Mouse (Mus musculus) heart, embryonic 13.5 days (tissue): ENCODE data around the gene Spdye4b. TPM values are rescaled to one million over a fixed set of nuclear protein-coding genes. Genes with fewer than 3 reads are reported as not detected.

Experiments
- ATAC-seq: fragments of 200-750 bp; cut with Nextera tagmentation; 2 replicates; pipeline ENCODE4 v1.8.0; 2017; ENCODE audit warnings: moderate TSS enrichment; ENCODE audit not compliant: insufficient number of reproducible peaks, low FRiP score, low TSS enrichment; ENCODE audit errors: extremely low read depth
- H3K27ac ChIP-seq: fragments of 300-500 bp; sonication (generic); replicated peaks from 2 replicates; pipeline ENCODE4 v1.5.1; 2015; ENCODE audit warnings: moderate library complexity, mild to moderate bottlenecking, inconsistent platforms
- H3K27me3 ChIP-seq: fragments of 300-500 bp; sonication (generic); replicated peaks from 2 replicates; pipeline ENCODE4 v1.6.1; 2015; ENCODE audit warnings: mild to moderate bottlenecking, inconsistent platforms
- H3K36me3 ChIP-seq: fragments of 300-500 bp; sonication (generic); 2 replicates; pipeline ENCODE4 v1.6.1; 2015; ENCODE audit warnings: mild to moderate bottlenecking, inconsistent platforms
- H3K4me1 ChIP-seq: fragments of 300-500 bp; sonication (generic); 2 replicates; pipeline ENCODE4 v1.6.1; 2015; ENCODE audit warnings: inconsistent platforms
- H3K4me2 ChIP-seq: fragments of 300-500 bp; sonication (generic); 2 replicates; pipeline ENCODE4 v1.6.1; 2015; ENCODE audit warnings: inconsistent platforms, mild to moderate bottlenecking, moderate library complexity
- H3K4me3 ChIP-seq: fragments of 300-500 bp; sonication (generic); 2 replicates; pipeline ENCODE4 v1.5.1; 2015; ENCODE audit warnings: moderate library complexity, mild to moderate bottlenecking, inconsistent platforms
- H3K9ac ChIP-seq: fragments of 300-500 bp; sonication (generic); 2 replicates; pipeline ENCODE4 v1.6.1; 2015; ENCODE audit warnings: inconsistent platforms, mild to moderate bottlenecking, moderate library complexity
- H3K9me3 ChIP-seq: fragments of 300-500 bp; sonication (generic); 2 replicates; pipeline ENCODE4 v1.6.1; 2016; ENCODE audit warnings: inconsistent platforms
- WGBS: fragments of 180-500 bp; shearing (Covaris S2); methylation state at CpG from one replicate; pipeline ENCODE4 v1.1.7; 2015; ENCODE audit warnings: mixed read lengths; 5-methylcytosine and 5-hydroxymethylcytosine counted together
- polyA plus RNA-seq: library from polyadenylated mRNA; unstranded; fragments of >200 nt; fragmentation: Nextera tagmentation; extraction: Ambion mirVana; gene quantifications from 2 replicates; pipeline ENCODE4 v1.2.1, GENCODE M21; 2015

Gene Spdye4b
- polyA plus RNA-seq, 1 experiment from 2014 or later, result not detected

- Histone ChIP-seq H3K4me2 (no peak overlapping the region), H3K9me3 (no peaks in the 10 kb centered on the region), H3K27me3 (no peaks in the 10 kb centered on the region), H3K27ac (no peak overlapping the region), H3K36me3 (no peaks in the 10 kb centered on the region), H3K4me3 (no peak overlapping the region), H3K9ac (no peak overlapping the region), H3K4me1 (no peaks in the 10 kb centered on the region)
- ATAC-seq, result no peak
- 56% methylated on average over 1 of the region's 1 CpGs for WGBS
Measured at GRCm38 (mm10) chr5:143222287-143222686, 41.5 kb downstream of the Spdye4b start.

- no peak within 1 kb of the TSS for H3K4me2 ChIP-seq
- no peak for ATAC-seq
- 0 out of 2 replicates have a peak, but pooled peaks cover 5% of the 10 kb centered on the region for H3K27me3 ChIP-seq
- H3K9ac ChIP-seq, result no peak within 1 kb of the TSS
- H3K36me3 ChIP-seq, result no peaks in the 10 kb centered on the region
- WGBS, result 74% methylated on average over 3 of the region's 3 CpGs
- H3K4me1 ChIP-seq, result no peaks in the 10 kb centered on the region
- H3K27ac ChIP-seq, result no peak within 1 kb of the TSS
- H3K4me3 ChIP-seq, result no peak within 1 kb of the TSS
- H3K9me3 ChIP-seq, result peaks cover 10% of the 10 kb centered on the region; the same call in 1 of the 2 replicates
Measured at GRCm38 (mm10) chr5:143226790-143227189, 46.0 kb downstream of the Spdye4b start, which contains the start of gene Spdye4a. TSS of gene Spdye4a (minus strand) at chr5:143226890.

GRCm38 (mm10) chr5:143235028-143235693, 54.3 kb downstream of the Spdye4b start, which contains the start of gene Zfp12:
TSS of gene Zfp12 (plus strand) at chr5:143235163.
- under 1% methylated on average over 58 of the region's 58 CpGs for WGBS
- H3K9me3 ChIP-seq, result no peaks in the 10 kb centered on the region

GRCm38 (mm10) chr5:143236036-143236435, 55.2 kb downstream of the Spdye4b start:
- no peak for ATAC-seq

More at GRCm38 (mm10) chr5:143235028-143235693, 54.3 kb downstream of the Spdye4b start, which contains the start of gene Zfp12:
- Histone ChIP-seq H3K27ac (peak within 1 kb of the TSS; percentile 98), H3K27me3 (no peaks in the 10 kb centered on the region), H3K4me1 (peaks cover 18% of the 10 kb centered on the region), H3K36me3 (peaks cover 31% of the 10 kb centered on the region), H3K9ac (peak within 1 kb of the TSS; percentile 94), H3K4me2 (peak within 1 kb of the TSS; percentile 95), H3K4me3 (peak within 1 kb of the TSS; percentile 92)
- peak; percentile 87 for ATAC-seq

GRCm38 (mm10) chr5:143244926-143245325, 64.1 kb downstream of the Spdye4b start:
- Histone ChIP-seq H3K4me2 (no peak overlapping the region), H3K9me3 (peaks cover 5% of the 10 kb centered on the region; the same call in 1 of the 2 replicates), H3K9ac (no peak overlapping the region), H3K27ac (no peak overlapping the region), H3K4me1 (no peaks in the 10 kb centered on the region), H3K27me3 (peaks cover 7% of the 10 kb centered on the region; the same call in 1 of the 2 replicates), H3K36me3 (peaks cover 98% of the 10 kb centered on the region), H3K4me3 (no peak overlapping the region)
- ATAC-seq, result no peak
- 94% methylated on average over 26 of the region's 26 CpGs for WGBS

More at GRCm38 (mm10) chr5:143236036-143236435, 55.2 kb downstream of the Spdye4b start:
- Histone ChIP-seq H3K27me3 (no peaks in the 10 kb centered on the region), H3K9me3 (no peaks in the 10 kb centered on the region), H3K4me2 (peak overlapping the region; percentile 95), H3K9ac (peak overlapping the region; percentile 94), H3K4me1 (peaks cover 18% of the 10 kb centered on the region), H3K27ac (peak overlapping the region; percentile 98), H3K36me3 (peaks cover 40% of the 10 kb centered on the region), H3K4me3 (peak overlapping the region; percentile 92)
- 37% methylated on average over 9 of the region's 9 CpGs for WGBS

GRCm38 (mm10) chr5:143252039-143252438, 71.2 kb downstream of the Spdye4b start:
- Histone ChIP-seq H3K36me3 (peaks cover 68% of the 10 kb centered on the region), H3K4me3 (no peak overlapping the region), H3K9ac (no peak overlapping the region), H3K4me1 (peaks cover 24% of the 10 kb centered on the region), H3K27me3 (peaks cover 77% of the 10 kb centered on the region), H3K4me2 (no peak overlapping the region), H3K9me3 (no peaks in the 10 kb centered on the region), H3K27ac (no peak overlapping the region)
- no peak for ATAC-seq
- WGBS, result 54% methylated on average over 6 of the region's 6 CpGs

GRCm38 (mm10) chr5:143252791-143253185, 72.0 kb downstream of the Spdye4b start:
- peaks cover 24% of the 10 kb centered on the region for H3K4me1 ChIP-seq
- no peak overlapping the region for H3K27ac ChIP-seq
- 22% methylated on average over 18 of the region's 18 CpGs for WGBS
- H3K9me3 ChIP-seq, result no peaks in the 10 kb centered on the region
- no peak for ATAC-seq
- peaks cover 61% of the 10 kb centered on the region for H3K36me3 ChIP-seq
- peak overlapping the region; percentile 54 for H3K4me3 ChIP-seq
- 0 out of 2 replicates have a peak overlapping the region, but pooled peaks have one; percentile 65 for H3K9ac ChIP-seq
- H3K4me2 ChIP-seq, result peak overlapping the region; percentile 78
- peaks cover 85% of the 10 kb centered on the region for H3K27me3 ChIP-seq

- ATAC-seq, result no peak
Measured at GRCm38 (mm10) chr5:143253186-143253880, 72.5 kb downstream of the Spdye4b start.

GRCm38 (mm10) chr5:143253881-143254486, 73.2 kb downstream of the Spdye4b start:
- Histone ChIP-seq H3K36me3 (peaks cover 57% of the 10 kb centered on the region), H3K4me3 (peak overlapping the region; percentile 54), H3K27ac (no peak overlapping the region), H3K9me3 (no peaks in the 10 kb centered on the region), H3K27me3 (peaks cover 97% of the 10 kb centered on the region), H3K4me2 (peak overlapping the region; percentile 78), H3K4me1 (peaks cover 24% of the 10 kb centered on the region), H3K9ac (peak overlapping the region; percentile 65)
- 4% methylated on average over 75 of the region's 81 CpGs for WGBS
- no peak for ATAC-seq

More at GRCm38 (mm10) chr5:143253186-143253880, 72.5 kb downstream of the Spdye4b start:
- Histone ChIP-seq H3K9me3 (no peaks in the 10 kb centered on the region), H3K4me1 (peaks cover 24% of the 10 kb centered on the region), H3K4me3 (peak overlapping the region; percentile 54), H3K9ac (peak overlapping the region; percentile 65), H3K27ac (no peak overlapping the region), H3K4me2 (peak overlapping the region; percentile 78), H3K36me3 (peaks cover 61% of the 10 kb centered on the region), H3K27me3 (peaks cover 90% of the 10 kb centered on the region)
- WGBS, result 4% methylated on average over 102 of the region's 103 CpGs
